Mouse (Mus musculus) erythroblast, embryonic 14.5 days (primary cell): ENCODE measurements around the gene Tssc4.

Source experiments
- GATA1 ChIP-seq: IDR thresholded peaks from 2 replicates; pipeline ENCODE4 v1.6.1; 2012; ENCODE audit warnings: low read length, inconsistent platforms, mixed read lengths
- TAL1 ChIP-seq: IDR thresholded peaks from 3 replicates; pipeline ENCODE4 v1.6.1; 2012; ENCODE audit warnings: low read length, inconsistent platforms, mixed read lengths

DNA sequence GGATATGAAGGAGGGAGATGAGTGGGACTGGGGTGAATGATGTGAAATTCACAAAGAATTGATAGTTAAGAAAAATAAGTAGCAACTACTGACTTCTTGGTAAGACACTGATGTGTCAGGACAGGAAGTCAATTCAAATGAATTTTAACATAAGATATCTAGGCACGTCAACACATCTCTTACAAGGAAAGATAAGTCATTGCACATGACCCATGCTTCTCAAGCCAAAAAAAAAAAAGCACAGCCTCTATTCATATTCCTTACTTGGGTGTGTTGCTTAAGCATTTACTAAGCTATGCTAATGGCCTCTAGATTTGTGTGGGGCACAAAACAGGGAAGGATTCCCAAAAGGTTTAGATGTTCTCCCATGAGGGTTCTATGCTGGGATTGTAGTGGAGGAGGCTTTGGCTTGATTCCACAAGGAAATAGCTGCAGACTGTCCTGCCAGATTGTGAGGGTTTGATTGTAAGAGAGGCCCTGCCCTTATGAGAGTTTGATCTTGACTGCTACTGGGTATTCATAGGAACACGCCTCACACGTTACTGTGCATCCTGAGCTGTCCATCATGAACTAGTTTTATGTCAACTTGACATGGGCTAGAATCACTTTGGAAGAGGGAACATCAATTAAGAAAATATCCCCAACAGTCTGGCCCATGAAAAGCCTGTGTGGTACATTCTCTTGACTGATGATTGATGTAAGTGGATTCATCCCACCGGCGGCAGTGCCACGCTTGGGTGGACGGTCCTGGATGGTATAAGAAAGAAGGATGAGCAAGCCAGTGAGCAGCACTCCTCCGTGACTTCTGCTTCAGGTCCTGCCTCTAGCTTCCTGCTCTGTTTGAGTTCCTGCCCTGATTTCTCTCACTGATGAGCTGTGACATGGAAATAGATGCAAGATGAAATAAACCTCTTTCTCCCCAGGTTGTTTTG, 34.3 kb upstream of the Tssc4 start:
- TF ChIP-seq GATA1, result no peak
- no peak for TF ChIP-seq TAL1
